28 mouse cellular contexts compared by ENCODE assay signal in the genomic region with DNA sequence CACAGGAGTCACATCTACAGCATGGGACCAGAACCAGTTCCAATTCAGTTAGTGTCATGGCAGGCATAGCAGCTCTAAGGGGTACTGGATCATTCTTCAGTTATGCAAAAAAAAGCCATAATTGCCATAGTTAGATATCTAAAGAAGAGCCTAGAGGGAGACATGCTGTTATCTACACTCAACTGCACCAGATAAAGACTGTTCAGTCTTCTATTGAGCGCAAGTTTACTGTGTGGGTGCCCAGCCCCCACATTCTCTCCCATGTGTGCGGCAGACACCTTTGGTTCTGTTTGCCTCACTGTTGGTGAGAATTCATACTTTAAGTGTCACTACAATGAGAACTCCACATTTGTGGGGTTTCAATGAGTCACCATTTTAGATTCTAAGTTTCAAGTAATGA.
A peak's percentile ranks its signal among the peaks of the same experiment; 100 is the strongest.
DNase-seq lines count a peak whose midpoint lies in the region; ATAC-seq lines count a peak whose summit lies in the region.
"Had no signal": no experiment of that assay in that cellular context is flagged by ENCODE, and none has a peak within 500 bp of the region (broad histone marks: within the 10 kb centered on the region; RNA-seq: fewer than 3 reads in every experiment).

No protein-coding gene starts in this region.

- H3K9me3 ChIP-seq in liver, embryonic 12.5 days (replicated peaks), result no peaks in the 10 kb centered on the region
- no peaks in the 10 kb centered on the region for H3K9me3 ChIP-seq in liver, embryonic 13.5 days (replicated peaks)
- H3K9me3 ChIP-seq: embryonic facial prominence, embryonic 10.5 days; embryonic facial prominence, embryonic 13.5 days; forebrain, embryonic 13.5 days; G1E; heart, embryonic 10.5 days; heart, embryonic 13.5 days had no signal

- no peak overlapping the region for H3K4me2 ChIP-seq in liver, embryonic 12.5 days
- H3K4me2 ChIP-seq in liver, embryonic 13.5 days, result no peak overlapping the region
- H3K4me2 ChIP-seq: embryonic facial prominence, embryonic 13.5 days; forebrain, embryonic 13.5 days; heart, embryonic 13.5 days had no signal

- peaks cover 24% of the 10 kb centered on the region for H3K4me1 ChIP-seq in liver, embryonic 12.5 days
- peaks cover 21% of the 10 kb centered on the region for H3K4me1 ChIP-seq in liver, embryonic 13.5 days (replicated peaks)
- H3K4me1 ChIP-seq: embryonic facial prominence, embryonic 13.5 days; forebrain, embryonic 13.5 days; heart, embryonic 10.5 days; heart, embryonic 13.5 days had no signal

- 51% methylated on average over 2 of the region's 2 CpGs for WGBS in liver, embryonic 12.5 days (ENCODE audit: insufficient replicate concordance)
- WGBS in liver, embryonic 13.5 days (ENCODE audit: insufficient replicate concordance), result 47% methylated on average over 2 of the region's 2 CpGs

- no peak overlapping the region for H3K27ac ChIP-seq in liver, embryonic 12.5 days
- H3K27ac ChIP-seq in liver, embryonic 13.5 days, result no peak overlapping the region
- H3K27ac ChIP-seq: embryonic facial prominence, embryonic 10.5 days; embryonic facial prominence, embryonic 13.5 days; heart, adult 2 months; heart, embryonic 10.5 days; heart, embryonic 13.5 days had no signal

- H3K27me3 ChIP-seq in liver, embryonic 12.5 days (replicated peaks), result no peaks in the 10 kb centered on the region
- no peaks in the 10 kb centered on the region for H3K27me3 ChIP-seq in liver, embryonic 13.5 days
- H3K27me3 ChIP-seq: embryonic facial prominence, embryonic 13.5 days; forebrain, embryonic 13.5 days; heart, embryonic 13.5 days; Patski had no signal

- DNase-seq in frontal cortex, postnatal 25 days (ENCODE audit: low spot score in 2 of 2), result no peak
- no peak for DNase-seq in liver
- DNase-seq in liver, embryonic 13.5 days, result no peak
- DNase-seq in left cerebral cortex, adult 11 months (ENCODE audit: low spot score), result no peak
- DNase-seq in kidney, postnatal 36 days, result no peak
- DNase-seq: adrenal gland, adult 2 months; adrenal gland, postnatal 14 days; B cell, adult 2 months; cerebellum, adult 11-12 months; cerebellum, adult 8-10 months; cerebellum, postnatal 10 days; cerebellum, postnatal 36 days; embryo, embryonic 11 days; gastrocnemius, postnatal 10 days; gastrocnemius, postnatal 36 days; heart, adult 2 months; heart, postnatal 14 days; heart, postnatal 4 days had no signal

- H3K4me3 ChIP-seq in liver, embryonic 12.5 days, result no peak overlapping the region
- no peak overlapping the region for H3K4me3 ChIP-seq in liver, embryonic 13.5 days (replicated peaks)
- H3K4me3 ChIP-seq: embryonic facial prominence, embryonic 10.5 days; embryonic facial prominence, embryonic 13.5 days; erythroblast, embryonic 14.5 days; forebrain, embryonic 13.5 days; heart, adult 2 months; heart, embryonic 10.5 days; heart, embryonic 13.5 days had no signal

- no peak overlapping the region for H3K9ac ChIP-seq in liver, embryonic 12.5 days
- H3K9ac ChIP-seq in liver, embryonic 13.5 days, result no peak overlapping the region
- H3K9ac ChIP-seq: embryonic facial prominence, embryonic 13.5 days; forebrain, embryonic 13.5 days; heart, embryonic 13.5 days had no signal

- peak; percentile 16; the same call in 1 of the 2 replicates for ATAC-seq in frontal cortex, adult (ENCODE audit: low TSS enrichment)
- peak; percentile 53 for ATAC-seq in liver, embryonic 12.5 days
- peak; percentile 43; the same call in 1 of the 2 replicates for ATAC-seq in liver, embryonic 13.5 days (ENCODE audit: low read depth)
- ATAC-seq: Patski had no signal

- H3K36me3 ChIP-seq in liver, embryonic 12.5 days, result no peaks in the 10 kb centered on the region
- H3K36me3 ChIP-seq in liver, embryonic 13.5 days, result no peaks in the 10 kb centered on the region
- H3K36me3 ChIP-seq: embryonic facial prominence, embryonic 10.5 days; embryonic facial prominence, embryonic 13.5 days; G1E; heart, embryonic 10.5 days; heart, embryonic 13.5 days had no signal
